Mouse (Mus musculus) adrenal gland, adult 8-10 months (tissue): Measurements from ENCODE around the gene Slc26a8. TPM values are rescaled to one million over a fixed set of nuclear protein-coding genes. Genes with fewer than 3 reads are reported as not detected.

Source experiments
- DNase-seq: peaks from one replicate; pipeline ENCODE4 v3.0.0; 2022
- total RNA-seq, 4 experiments: library from RNA; stranded (reverse); gene quantifications; 2 replicates each; pipeline ENCODE4 v1.2.4; 2022

Gene Slc26a8
- total RNA-seq, 4 experiments from 2014 or later = 1.4 to 3.1 (median 2.5) TPM

DNA sequence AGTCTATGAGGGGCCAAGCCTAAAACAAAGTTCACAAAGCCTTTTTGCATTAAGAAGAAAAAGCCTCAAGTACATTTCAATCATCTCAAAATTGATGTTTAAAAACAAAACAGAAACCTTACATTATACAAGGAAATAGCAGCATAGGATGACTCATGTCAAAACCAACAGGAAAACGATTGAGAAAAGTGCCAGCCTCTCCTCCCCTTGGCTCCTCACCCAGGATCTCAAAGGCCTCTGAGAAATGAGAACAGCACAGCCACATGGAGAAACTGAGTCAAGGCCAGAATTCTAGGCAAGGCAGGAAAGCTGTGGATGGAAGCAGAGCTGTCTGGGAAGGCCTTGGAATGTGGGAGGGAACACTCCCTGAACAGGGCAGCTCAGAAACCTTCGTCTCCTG, 101.4 kb downstream of the Slc26a8 start:
- DNase-seq = no peak

Other genes starting within 250 kb of the Slc26a8 start
- gene Fkbp5, start 172.7 kb downstream of the Slc26a8 start, total RNA-seq = 100 to 1,000 TPM in 2 of 4 experiments, 10 to 100 TPM in 2; 77.9 to 150 (median 98.7) TPM
- not detected for gene Armc12, start 159.4 kb downstream of the Slc26a8 start, total RNA-seq
- not detected for gene Clpsl2, start 140.8 kb downstream of the Slc26a8 start, total RNA-seq
- gene Clps, start 129.5 kb downstream of the Slc26a8 start, total RNA-seq = not detected
- gene Lhfpl5, start 114.6 kb downstream of the Slc26a8 start, total RNA-seq = 1 to 10 TPM; 2.6 to 6.7 (median 4.2) TPM
- gene Srpk1, start 67.5 kb downstream of the Slc26a8 start, total RNA-seq = 10 to 100 TPM; 68.4 to 81.5 (median 72.8) TPM
- 10 to 100 TPM; 71.9 to 99.0 (median 78.8) TPM for gene Mapk14, start 1.1 kb upstream of the Slc26a8 start, total RNA-seq
- gene AC170998.1, start 35.9 kb upstream of the Slc26a8 start, total RNA-seq = 1 to 10 TPM in 3 of 4 experiments, under 1 TPM in 1; 0.58 to 3.7 (median 2.1) TPM
- 100 to 1,000 TPM; 128 to 457 (median 281) TPM for gene Mapk13, start 79.1 kb upstream of the Slc26a8 start, total RNA-seq
- 10 to 100 TPM; 75.6 to 83.4 (median 77.1) TPM for gene Brpf3, start 110.9 kb upstream of the Slc26a8 start, total RNA-seq
- gene Pnpla1, start 168.2 kb upstream of the Slc26a8 start, total RNA-seq = under 1 TPM in 2 of 4 experiments, not detected in 2; 0.12 to 0.18 TPM
- gene 4930539E08Rik, start 225.1 kb upstream of the Slc26a8 start, total RNA-seq = under 1 TPM in 1 of 4 experiments, not detected in 3; 0.05 TPM